Mouse (Mus musculus): ENCODE measurements around the gene Rabgef1.
A peak's percentile ranks its signal among the peaks of the same experiment; 100 is the strongest.

DNA sequence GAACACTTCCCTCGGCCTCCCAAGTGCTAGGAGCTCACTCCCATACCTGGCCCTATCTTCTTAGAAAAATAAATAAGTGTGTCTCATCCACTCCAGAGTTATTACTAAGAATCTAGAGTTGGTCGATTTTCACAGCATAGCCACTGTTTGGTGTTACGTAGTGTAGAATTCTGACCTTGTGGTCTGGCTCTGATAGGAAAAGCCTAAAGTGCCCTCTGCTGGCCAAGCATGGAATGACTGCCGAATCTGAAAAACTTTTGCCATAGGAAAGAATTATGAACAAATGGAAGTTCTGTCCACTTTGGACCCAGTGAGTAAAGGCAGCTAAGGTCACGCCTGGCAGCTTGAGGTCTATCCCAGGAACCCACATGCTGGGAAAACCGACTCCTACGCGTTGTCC is 32.2 kb upstream of the Rabgef1 start:
- TF ChIP-seq CTCF (IDR thresholded peaks at IDR 0.05; ENCODE audit: low read depth) (peak; percentile 90), EP300 (IDR thresholded peaks at IDR 0.05; ENCODE audit: low read depth) (no peak)
